Mouse (Mus musculus) erythroblast, embryonic 14.5 days (primary cell): ENCODE measurements around the gene Dnajb3. TPM values are rescaled to one million over a fixed set of nuclear protein-coding genes. Genes with fewer than 3 reads are reported as not detected.

ENCODE experiments used
- H3K27me3 ChIP-seq: 2 replicates; pipeline ENCODE4 v1.6.1; 2012; ENCODE audit warnings: inconsistent platforms; ENCODE audit not compliant: control insufficient read depth
- H3K36me3 ChIP-seq: 2 replicates; pipeline ENCODE4 v1.6.1; 2012; ENCODE audit warnings: mild to moderate bottlenecking, inconsistent platforms; ENCODE audit not compliant: control insufficient read depth
- H3K4me1 ChIP-seq: 2 replicates; pipeline ENCODE4 v1.6.1; 2012; ENCODE audit warnings: inconsistent platforms; ENCODE audit not compliant: control insufficient read depth
- H3K4me3 ChIP-seq: replicated peaks from 2 replicates; pipeline ENCODE3; 2012; ENCODE audit warnings: moderate library complexity, mild to moderate bottlenecking, inconsistent platforms
- H3K9me3 ChIP-seq: 2 replicates; pipeline ENCODE4 v1.6.1; 2012; ENCODE audit warnings: low read length, inconsistent platforms, mixed read lengths; ENCODE audit not compliant: control insufficient read depth
- GATA1 ChIP-seq: IDR thresholded peaks from 2 replicates; pipeline ENCODE4 v1.6.1; 2012; ENCODE audit warnings: low read length, inconsistent platforms, mixed read lengths
- TAL1 ChIP-seq: IDR thresholded peaks from 3 replicates; pipeline ENCODE4 v1.6.1; 2012; ENCODE audit warnings: low read length, inconsistent platforms, mixed read lengths
- polyA plus RNA-seq: library from polyadenylated mRNA; stranded (reverse); fragments of >175 nt; gene quantifications from 2 replicates; pipeline ENCODE4 v1.2.3, GENCODE M21; 2012

Gene Dnajb3
- polyA plus RNA-seq, 1 experiment = 5.5 TPM

- TF ChIP-seq TAL1 = no peak
- no peak for TF ChIP-seq GATA1
- Histone ChIP-seq H3K4me3 (no peak overlapping the region), H3K27me3 (peaks cover 5% of the 10 kb centered on the region; the same call in 1 of the 2 replicates), H3K4me1 (no peaks in the 10 kb centered on the region), H3K9me3 (peaks cover 61% of the 10 kb centered on the region), H3K36me3 (no peaks in the 10 kb centered on the region)
These were observed 28.1 kb upstream of the Dnajb3 start for GRCm38 (mm10) chr1:88233421-88234247.

GRCm38 (mm10) chr1:88232664-88233380, 27.2 kb upstream of the Dnajb3 start:
- TF ChIP-seq GATA1 (no peak), TAL1 (no peak)
- no peak overlapping the region for H3K4me3 ChIP-seq
- H3K4me1 ChIP-seq = no peaks in the 10 kb centered on the region
- peaks cover 58% of the 10 kb centered on the region for H3K9me3 ChIP-seq
- no peaks in the 10 kb centered on the region for H3K36me3 ChIP-seq
- peaks cover 5% of the 10 kb centered on the region; the same call in 1 of the 2 replicates for H3K27me3 ChIP-seq

- Histone ChIP-seq H3K4me1 (peaks cover 3% of the 10 kb centered on the region), H3K9me3 (peaks cover 56% of the 10 kb centered on the region), H3K4me3 (no peak overlapping the region), H3K27me3 (peaks cover 5% of the 10 kb centered on the region; the same call in 1 of the 2 replicates), H3K36me3 (no peaks in the 10 kb centered on the region)
- no peak for TF ChIP-seq TAL1
- TF ChIP-seq GATA1 = no peak
These were observed 26.4 kb upstream of the Dnajb3 start for GRCm38 (mm10) chr1:88231803-88232499.

- H3K4me1 ChIP-seq = peaks cover 3% of the 10 kb centered on the region
- TF ChIP-seq TAL1 (no peak), GATA1 (no peak)
- H3K27me3 ChIP-seq = peaks cover 5% of the 10 kb centered on the region; the same call in 1 of the 2 replicates
- H3K9me3 ChIP-seq = peaks cover 57% of the 10 kb centered on the region
- H3K36me3 ChIP-seq = no peaks in the 10 kb centered on the region
- no peak overlapping the region for H3K4me3 ChIP-seq
These were observed 25.6 kb upstream of the Dnajb3 start for GRCm38 (mm10) chr1:88230981-88231802.

GRCm38 (mm10) chr1:88230421-88230820, 24.8 kb upstream of the Dnajb3 start:
- H3K4me3 ChIP-seq = no peak overlapping the region
- peaks cover 5% of the 10 kb centered on the region; the same call in 1 of the 2 replicates for H3K27me3 ChIP-seq
- peaks cover 56% of the 10 kb centered on the region for H3K9me3 ChIP-seq
- peaks cover 3% of the 10 kb centered on the region for H3K4me1 ChIP-seq
- no peaks in the 10 kb centered on the region for H3K36me3 ChIP-seq
- TF ChIP-seq TAL1 (no peak), GATA1 (no peak)

GRCm38 (mm10) chr1:88229986-88230385, 24.4 kb upstream of the Dnajb3 start:
- Histone ChIP-seq H3K4me1 (peaks cover 3% of the 10 kb centered on the region), H3K9me3 (peaks cover 52% of the 10 kb centered on the region), H3K36me3 (no peaks in the 10 kb centered on the region), H3K4me3 (no peak overlapping the region), H3K27me3 (0 out of 2 replicates have a peak, but pooled peaks cover 2% of the 10 kb centered on the region)
- TF ChIP-seq GATA1 (no peak), TAL1 (no peak)

- Histone ChIP-seq H3K9me3 (peaks cover 48% of the 10 kb centered on the region), H3K27me3 (no peaks in the 10 kb centered on the region), H3K36me3 (no peaks in the 10 kb centered on the region)
These were observed 24.0 kb upstream of the Dnajb3 start for GRCm38 (mm10) chr1:88229566-88229965.

GRCm38 (mm10) chr1:88228121-88228520, 22.5 kb upstream of the Dnajb3 start:
- no peak for TF ChIP-seq TAL1
- TF ChIP-seq GATA1 = no peak
- no peak overlapping the region for H3K4me3 ChIP-seq
- peaks cover 3% of the 10 kb centered on the region for H3K4me1 ChIP-seq
- peaks cover 38% of the 10 kb centered on the region for H3K9me3 ChIP-seq
- no peaks in the 10 kb centered on the region for H3K27me3 ChIP-seq
- no peaks in the 10 kb centered on the region for H3K36me3 ChIP-seq

More at GRCm38 (mm10) chr1:88229566-88229965, 24.0 kb upstream of the Dnajb3 start:
- Histone ChIP-seq H3K4me3 (no peak overlapping the region), H3K4me1 (peaks cover 3% of the 10 kb centered on the region)
- TF ChIP-seq TAL1 = no peak
- TF ChIP-seq GATA1 = no peak
